Mouse (Mus musculus) megakaryocyte, embryonic 14.5 days (primary cell): Measurements from ENCODE around the gene Lrrc32.

Experiments used
- FLI1 ChIP-seq: IDR thresholded peaks from 2 replicates; pipeline ENCODE4 v1.6.1; 2012; ENCODE audit warnings: low read length, inconsistent platforms, mixed read lengths
- GATA1 ChIP-seq: IDR thresholded peaks from 3 replicates; pipeline ENCODE4 v1.6.1; 2012; ENCODE audit warnings: mixed read lengths, low read length, inconsistent platforms, borderline replicate concordance

DNA sequence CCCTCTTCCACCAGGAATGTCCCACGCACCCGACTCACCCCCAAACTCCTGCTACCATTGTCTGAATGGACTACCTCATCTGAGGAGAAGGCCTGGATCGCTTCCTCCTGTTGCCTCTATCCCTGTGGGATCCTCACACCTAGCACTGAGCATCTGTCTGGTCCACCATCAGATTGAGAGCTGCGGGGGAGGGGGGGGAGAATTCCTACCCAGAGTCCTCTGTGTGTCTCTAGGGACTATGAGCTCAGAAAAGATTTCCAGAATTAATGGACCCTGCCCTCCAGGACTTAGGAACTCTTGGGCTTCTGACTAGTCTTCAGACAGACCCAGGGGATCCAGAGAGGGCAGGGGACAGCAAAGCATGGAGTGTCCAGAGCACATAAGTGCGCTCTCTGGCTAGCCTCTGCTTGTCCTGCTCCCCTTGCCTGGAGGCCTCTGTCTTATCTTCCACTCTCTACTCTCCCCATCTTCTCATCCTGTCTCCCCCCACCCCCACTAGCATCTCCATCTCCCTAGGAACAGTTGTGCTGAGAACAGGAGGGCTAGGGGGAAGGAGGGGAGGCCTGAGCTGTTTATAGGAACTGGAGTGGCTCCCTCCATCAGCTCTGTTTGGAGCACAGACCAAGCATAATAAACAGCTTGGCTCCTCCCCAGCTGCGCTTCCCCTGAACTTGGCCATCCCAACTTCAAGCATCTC is 15.0 kb downstream of the Lrrc32 start:
- TF ChIP-seq GATA1 (no peak), FLI1 (no peak)
